Mouse (Mus musculus): ENCODE data around the gene Olfr403. TPM values are rescaled to one million over a fixed set of nuclear protein-coding genes. Genes with fewer than 3 reads are reported as not detected.

The Olfr403 gene
- not detected in 4 replicates for total RNA-seq (2023)

GRCm38 (mm10) chr11:74185949-74186348, at the start of gene Olfr403:
Olfr403 (plus strand) TSS chr11:74186249.

GRCm38 (mm10) chr11:74153229-74153628, 32.8 kb upstream of the Olfr403 start, which contains the start of gene Olfr402:
Olfr402 (plus strand) TSS chr11:74153529.

GRCm38 (mm10) chr11:74211279-74211678, 25.2 kb downstream of the Olfr403 start, which contains the start of gene Olfr43:
Olfr43 (minus strand) TSS chr11:74211379.

Other genes with a start within 250 kb of the Olfr403 start
- not detected in 4 replicates for gene Olfr23, start 249.6 kb upstream of the Olfr403 start, total RNA-seq (2023)
- not detected in 4 replicates for gene Olfr397, start 225.4 kb upstream of the Olfr403 start, total RNA-seq (2023)
- gene Olfr398, start 195.8 kb upstream of the Olfr403 start, total RNA-seq (2023): not detected in 4 replicates
- gene Olfr139, start 129.7 kb upstream of the Olfr403 start, total RNA-seq (2023): not detected in 4 replicates
- not detected in 4 replicates for gene Olfr399, start 129.6 kb upstream of the Olfr403 start, total RNA-seq (2023)
- not detected in 4 replicates for gene Zfp616, start 116.3 kb upstream of the Olfr403 start, total RNA-seq (2023)
- gene Olfr401, start 72.5 kb upstream of the Olfr403 start, total RNA-seq (2023): not detected in 4 replicates
- gene Olfr402, start 32.7 kb upstream of the Olfr403 start, total RNA-seq (2023): not detected in 4 replicates
- not detected in 4 replicates for gene Olfr43, start 25.1 kb downstream of the Olfr403 start, total RNA-seq (2023)
- gene Olfr406, start 73.6 kb downstream of the Olfr403 start, total RNA-seq (2023): not detected in 4 replicates
- not detected in 4 replicates for gene Olfr59, start 97.5 kb downstream of the Olfr403 start, total RNA-seq (2023)
- not detected in 4 replicates for gene Olfr410, start 151.8 kb downstream of the Olfr403 start, total RNA-seq (2023)
- not detected in 4 replicates for gene Olfr411, start 166.4 kb downstream of the Olfr403 start, total RNA-seq (2023)
- not detected in 4 replicates for gene Olfr412, start 175.8 kb downstream of the Olfr403 start, total RNA-seq (2023)

All from B cell, adult 62 days (primary cell).